Comparison of ENCODE assay signal across 8 mouse cellular contexts in genomic region chr11:103840834-103841233, GRCm38 (mm10).
A peak's percentile ranks its signal among the peaks of the same experiment; 100 is the strongest.
DNase-seq lines count a peak whose midpoint lies in the region; ATAC-seq and TF ChIP-seq lines count a peak whose summit lies in the region.

No protein-coding gene starts in this region.

- peak overlapping the region; percentile 52 for H3K27ac ChIP-seq in embryonic facial prominence, embryonic 10.5 days (replicated peaks)
- H3K27ac ChIP-seq in layer of hippocampus, adult 2 months: peak overlapping the region; percentile 74
- peak overlapping the region; percentile 75 for H3K27ac ChIP-seq in neural tube, embryonic 13.5 days (replicated peaks)

- 3% methylated on average over 11 of the region's 11 CpGs for WGBS in embryonic facial prominence, embryonic 10.5 days
- 2% methylated on average over 11 of the region's 11 CpGs for WGBS in neural tube, embryonic 13.5 days

- DNase-seq in layer of hippocampus, adult 11-12 months (ENCODE audit: low spot score): peak; percentile 43
- DNase-seq in layer of hippocampus, adult 9-10 months (ENCODE audit: low spot score): no peak
- DNase-seq in embryonic facial prominence, embryonic 10.5 days (ENCODE audit: low spot score): peak; percentile 70
- peak; percentile 41 to 44 for DNase-seq in layer of hippocampus, adult 2 months (ENCODE audit: low spot score in 2 of 2)
- DNase-seq in B cell, adult 2 months: no peak
- DNase-seq in gastrocnemius, postnatal 14 days: no peak

- intact Hi-C loops in gastrocnemius, postnatal 14 days (cut with DNase I; ENCODE audit: low total_unique reads): no loop called here

- 0 out of 2 replicates have a peak, but pooled peaks cover 4% of the 10 kb centered on the region for H3K27me3 ChIP-seq in embryonic facial prominence, embryonic 10.5 days (replicated peaks; ENCODE audit: low read depth, poor library complexity, severe bottlenecking)
- no peaks in the 10 kb centered on the region for H3K27me3 ChIP-seq in neural tube, embryonic 13.5 days

- no peaks in the 10 kb centered on the region for H3K9me3 ChIP-seq in embryonic facial prominence, embryonic 10.5 days
- no peaks in the 10 kb centered on the region for H3K9me3 ChIP-seq in neural tube, embryonic 13.5 days

- H3K36me3 ChIP-seq in embryonic facial prominence, embryonic 10.5 days (replicated peaks): peaks cover 10% of the 10 kb centered on the region
- H3K36me3 ChIP-seq in neural tube, embryonic 13.5 days: 0 out of 2 replicates have a peak, but pooled peaks cover 4% of the 10 kb centered on the region

- peak overlapping the region; percentile 52; the same call in 1 of the 2 replicates for H3K9ac ChIP-seq in neural tube, embryonic 13.5 days

- ATAC-seq in neural tube, embryonic 13.5 days (ENCODE audit: low read depth): peak; percentile 80
- ATAC-seq in inflammation-experienced regulatory T-cells, adult 6 months: no peak

- H3K4me3 ChIP-seq in embryonic facial prominence, embryonic 10.5 days: peak overlapping the region; percentile 31; the same call in 1 of the 2 replicates
- H3K4me3 ChIP-seq in layer of hippocampus, adult 2 months: no peak overlapping the region
- H3K4me3 ChIP-seq in neural tube, embryonic 13.5 days: no peak overlapping the region

- no peak for TF ChIP-seq CTCF in layer of hippocampus, adult 2 months (conservative IDR thresholded peaks at IDR 0.05)

- H3K4me1 ChIP-seq in embryonic facial prominence, embryonic 10.5 days: peaks cover 19% of the 10 kb centered on the region
- peaks cover 19% of the 10 kb centered on the region for H3K4me1 ChIP-seq in neural tube, embryonic 13.5 days (replicated peaks)

- H3K4me2 ChIP-seq in neural tube, embryonic 13.5 days: peak overlapping the region; percentile 43

Comparison
In these comparisons a context has a peak if more than half of its experiments do, and no peak if none do; other contexts are left out.
1. DNase-seq: peak in layer of hippocampus, adult 11-12 months (single experiment), embryonic facial prominence, embryonic 10.5 days (single experiment) and layer of hippocampus, adult 2 months (2 of 2); none in layer of hippocampus, adult 9-10 months (single experiment), B cell, adult 2 months (0 of 2) and gastrocnemius, postnatal 14 days (single experiment).
2. Peak in every context shown above with its lines, with median percentiles within 50 percentile points of each other: H3K27ac ChIP-seq.